Mouse (Mus musculus) gastrocnemius, postnatal 36 days (tissue): ENCODE measurements around the gene Tnfaip3. TPM values are rescaled to one million over a fixed set of nuclear protein-coding genes. Genes with fewer than 3 reads are reported as not detected.
A peak's percentile ranks its signal among the peaks of the same experiment; 100 is the strongest.

Source experiments
- DNase-seq, 2 experiments: peaks; one replicate each; pipeline ENCODE4 v3.0.0; 2022
- intact Hi-C: fragments of 180-260 bp; cut with DNase I; formaldehyde crosslinking; loops from one replicate; pipeline ENCODE4 v1.15.1; 2025
- total RNA-seq, 2 experiments: library from RNA; stranded (reverse); gene quantifications; 2 replicates each; pipeline ENCODE4 v1.2.3; 2021

Tnfaip3 gene
- total RNA-seq, 2 experiments from 2014 or later = 1.6 to 2.4 TPM

DNA sequence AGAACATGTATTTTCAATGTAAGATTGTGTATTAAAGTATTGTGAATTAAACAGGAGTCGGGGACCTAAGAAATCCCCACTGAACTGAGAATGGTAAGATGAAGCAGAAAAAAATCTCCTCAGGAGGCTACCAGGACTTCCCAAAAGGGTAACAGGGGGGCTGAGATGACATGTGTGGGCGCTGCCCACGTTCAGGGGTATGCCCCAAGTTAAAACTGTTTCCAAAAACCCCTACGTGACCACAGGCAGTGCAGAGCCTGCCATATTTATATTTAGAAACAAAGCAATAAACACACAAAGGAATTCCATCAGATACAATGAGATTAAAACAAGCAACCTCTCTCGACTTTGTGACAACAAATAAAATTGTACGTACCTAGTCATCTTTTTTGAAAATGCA lies 31.9 kb downstream of the Tnfaip3 start:
- no peak for DNase-seq
- intact Hi-C loops = no loop called here

DNA sequence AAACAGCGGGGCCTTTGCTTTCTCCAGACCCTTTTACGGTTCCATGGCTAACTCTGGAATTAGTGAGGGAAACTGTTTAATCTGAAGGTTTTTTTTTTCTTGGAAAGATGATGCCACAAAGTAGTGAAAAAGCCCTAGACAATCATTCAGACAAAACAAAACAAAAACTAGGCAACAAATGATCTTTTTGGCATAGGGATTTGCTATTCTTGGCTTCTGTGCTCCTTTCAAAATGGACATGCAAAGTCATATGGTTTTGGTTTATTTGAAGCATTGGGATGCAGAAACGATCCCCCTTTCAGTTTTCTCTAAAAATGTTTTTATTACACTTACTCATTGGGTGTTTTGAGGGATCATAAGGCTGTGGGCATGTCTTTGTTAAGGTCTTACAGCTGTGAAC lies 41.0 kb downstream of the Tnfaip3 start:
- intact Hi-C loops = no loop called here
- DNase-seq = no peak

DNA sequence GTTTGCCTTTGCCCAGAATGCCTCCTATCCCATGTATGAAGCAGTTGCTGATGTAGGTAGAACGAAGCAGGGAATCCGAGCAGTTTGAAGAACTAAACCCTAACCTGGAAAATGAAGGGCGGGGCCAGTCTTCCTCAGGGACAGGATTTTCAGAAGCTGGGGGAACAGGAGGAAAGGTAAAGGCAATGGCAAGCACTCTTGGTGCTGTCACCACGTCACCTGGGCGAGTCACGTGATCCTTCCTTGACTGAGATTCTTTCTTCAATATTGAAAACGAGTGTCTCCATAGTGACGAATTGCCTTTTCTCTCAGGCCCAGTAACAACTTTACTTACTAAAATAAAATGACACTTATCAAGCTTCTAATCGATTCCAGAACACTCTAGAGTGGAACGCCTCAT lies 48.6 kb downstream of the Tnfaip3 start:
- DNase-seq = no peak
- intact Hi-C loops = no loop called here

DNA sequence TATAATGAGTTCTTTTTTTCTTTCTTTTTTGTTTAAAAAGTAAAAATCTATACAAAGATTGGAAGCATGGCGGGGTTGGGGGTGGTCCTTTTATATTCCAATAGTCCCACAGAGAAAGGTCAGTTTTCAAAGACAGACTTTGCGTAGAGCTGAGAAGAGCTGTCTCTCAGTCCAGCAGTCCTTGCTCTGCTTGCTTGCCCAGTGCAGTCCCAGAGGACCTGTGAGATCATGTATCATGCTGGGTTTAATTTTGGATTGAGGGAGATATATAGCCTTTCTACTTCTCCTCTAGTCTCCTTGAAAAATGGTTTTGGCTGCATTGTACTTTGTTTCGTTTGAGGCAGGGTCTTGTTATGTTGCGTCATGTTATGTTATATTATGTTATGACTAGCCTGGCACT lies 49.9 kb downstream of the Tnfaip3 start:
- intact Hi-C loops = no loop called here
- DNase-seq = peak in 1 of 2 experiments; percentile 41

DNA sequence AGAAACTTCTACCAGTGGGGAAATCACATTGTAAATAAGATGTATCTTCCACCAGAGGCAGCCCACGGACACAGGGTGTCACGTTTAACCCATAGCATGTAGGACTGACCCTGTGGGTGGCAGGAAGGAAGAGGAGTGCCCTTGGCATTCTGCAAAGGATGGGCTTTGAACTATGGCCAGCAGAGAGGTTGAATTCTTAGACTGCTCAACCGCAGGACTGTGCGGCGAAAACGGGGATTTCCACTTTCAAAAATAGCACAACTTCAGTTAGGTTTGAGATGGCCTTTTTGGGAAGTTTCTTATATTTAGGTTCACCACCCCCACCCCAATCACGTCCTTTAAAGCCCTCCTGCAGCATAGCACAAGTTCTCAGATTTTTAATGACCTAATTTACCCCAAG lies 50.6 kb downstream of the Tnfaip3 start:
- DNase-seq = no peak
- intact Hi-C loops = no loop called here

DNA sequence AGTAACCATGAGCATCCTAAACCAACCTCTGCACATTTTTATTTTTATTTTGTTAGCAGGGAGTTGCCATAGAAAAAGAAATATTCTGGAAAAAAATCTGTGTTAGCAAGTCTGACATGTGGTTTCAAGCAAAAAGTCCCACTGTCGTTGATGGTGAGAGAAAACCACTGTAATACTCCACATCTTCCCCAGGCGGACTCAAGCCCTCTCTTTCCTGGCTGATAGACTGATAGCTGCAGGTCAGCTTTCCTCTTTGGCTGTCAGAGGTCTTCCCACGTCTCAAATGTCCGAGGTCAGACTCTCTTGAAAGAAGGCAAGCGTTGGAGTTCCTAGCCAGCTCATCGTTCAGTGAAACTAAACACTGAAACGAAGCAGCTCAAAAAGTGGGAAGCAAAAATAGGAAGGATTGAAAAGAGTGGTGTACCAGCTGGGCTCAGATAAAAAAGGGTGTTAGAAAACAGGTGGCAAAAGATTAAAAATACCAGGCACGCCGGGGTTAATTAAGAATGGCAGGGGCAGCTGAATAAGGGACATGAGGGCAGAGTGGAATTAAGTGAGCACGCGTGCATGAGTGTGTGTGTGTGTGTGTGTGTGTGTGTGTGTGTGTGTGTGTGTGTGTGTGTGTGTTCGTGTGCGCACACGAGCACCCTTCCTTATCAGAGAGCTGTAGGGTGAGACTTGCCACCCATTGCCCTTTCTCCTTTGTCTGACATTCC lies 55.5 kb downstream of the Tnfaip3 start:
- no peak for DNase-seq

DNA sequence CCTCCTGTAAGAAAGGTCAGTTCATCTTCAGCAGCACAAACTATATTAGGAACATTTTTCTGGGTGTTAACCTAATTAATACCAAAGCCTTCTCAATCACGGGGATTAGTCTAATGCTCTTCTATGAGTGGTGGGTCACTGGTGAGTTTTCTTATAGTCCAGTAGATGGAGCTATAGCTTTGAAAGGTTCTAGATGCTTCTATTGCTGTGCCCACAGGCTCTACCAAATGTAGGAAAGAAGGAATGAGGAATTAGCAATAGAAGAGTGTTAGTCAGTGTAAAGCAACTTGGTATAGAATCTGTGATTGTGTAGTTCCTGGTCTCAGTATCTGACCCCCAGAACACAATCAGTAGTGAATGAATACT lies 61.8 kb downstream of the Tnfaip3 start:
- intact Hi-C loops = loop anchor here (2.0 to 5.0 kb wide), 3 partner anchors 61 to 233 kb away; partner anchors contain the start of gene Tnfaip3
- no peak for DNase-seq

More for the DNA sequence above, 55.5 kb downstream of the Tnfaip3 start:
- intact Hi-C loops = no loop called here

DNA sequence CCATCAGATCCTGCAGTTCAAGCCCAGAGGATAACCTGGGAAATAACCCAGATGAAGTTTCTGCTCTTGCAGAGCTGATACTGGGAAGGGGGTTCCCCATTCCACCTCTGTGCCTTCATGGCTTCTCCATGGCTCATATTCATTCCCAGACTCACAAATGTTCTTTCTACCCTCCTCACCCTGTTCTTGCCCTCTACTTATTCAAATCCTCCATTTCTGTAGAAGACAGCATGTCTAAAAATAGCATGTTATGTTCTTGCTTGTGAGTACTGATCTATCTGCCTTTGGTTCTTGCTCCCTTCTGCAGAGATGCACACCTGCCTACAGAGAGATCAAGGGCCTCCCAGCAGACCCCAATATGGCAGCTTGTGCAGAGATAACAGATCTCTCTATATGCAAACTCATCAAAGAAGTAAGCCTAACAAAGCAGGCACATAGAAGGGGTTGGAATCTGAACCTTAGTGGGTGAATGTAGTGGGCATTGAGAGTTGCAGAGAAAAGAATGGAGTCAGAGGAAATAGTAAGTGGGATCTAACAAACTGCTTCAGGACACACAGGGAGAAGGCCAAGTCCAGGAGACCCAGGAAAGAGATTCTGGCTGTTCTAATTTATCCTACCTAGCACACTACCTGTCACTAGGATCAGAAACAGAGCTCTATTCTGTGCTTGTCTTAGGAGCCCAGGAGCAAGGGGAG lies 62.3 kb downstream of the Tnfaip3 start:
- no peak for DNase-seq
- intact Hi-C loops = loop anchor here (2.0 to 5.0 kb wide), 2 partner anchors 139 to 234 kb away; no protein-coding TSS in a partner anchor

Other genes with a start within 250 kb of the Tnfaip3 start
- not detected for gene Gm4922, start 228.9 kb downstream of the Tnfaip3 start, total RNA-seq
- gene Perp, start 170.6 kb downstream of the Tnfaip3 start, total RNA-seq = 1 to 10 TPM; 1.3 to 1.6 TPM